ENCODE assay signal across 25 mouse cellular contexts in the genomic region with DNA sequence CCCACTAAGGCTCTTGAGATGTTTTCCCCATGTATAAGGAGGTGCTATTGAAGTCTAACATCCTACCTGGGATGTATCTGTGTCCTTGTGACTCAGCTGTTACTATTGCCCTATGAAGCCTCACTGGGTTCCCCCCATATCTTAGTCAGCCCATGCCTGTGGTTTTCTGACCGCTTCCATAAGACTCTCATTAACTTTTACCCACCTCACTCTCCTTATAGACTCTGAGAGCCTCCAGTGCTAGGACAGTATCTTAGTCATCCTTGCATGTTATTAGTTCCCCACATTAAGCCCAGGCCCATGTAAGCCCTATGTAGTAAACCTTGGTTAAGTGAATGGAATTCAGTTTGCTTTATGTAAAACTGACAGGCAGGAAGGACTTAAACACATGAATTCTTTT.
"Had no signal": no experiment of that assay in that cellular context is flagged by ENCODE, and none has a peak within 500 bp of the region (broad histone marks: within the 10 kb centered on the region; RNA-seq: fewer than 3 reads in every experiment).

No protein-coding gene starts in this region.

- H3K4me3 ChIP-seq: gastrocnemius, adult 2 months; heart, adult 2 months; heart, embryonic 13.5 days; heart, embryonic 15.5 days; hindbrain, embryonic 13.5 days; hindbrain, embryonic 15.5 days; kidney, embryonic 15.5 days; left cerebral cortex, adult 2 months; limb, embryonic 10.5 days; limb, embryonic 12.5 days; liver, embryonic 13.5 days; liver, embryonic 15.5 days had no signal

- DNase-seq: gastrocnemius, adult 2 months; gastrocnemius, postnatal 10 days; gastrocnemius, postnatal 25 days; heart, adult 2 months; heart, postnatal 14 days; heart, postnatal 36 days; kidney, adult 11 months; kidney, adult 2 months; kidney, adult 9 months; kidney, postnatal 14 days; kidney, postnatal 36 days; layer of hippocampus, adult 9-11 months; liver; liver, embryonic 13.5 days had no signal

- H3K27me3 ChIP-seq: heart, embryonic 15.5 days; hindbrain, embryonic 13.5 days; hindbrain, embryonic 15.5 days; kidney, embryonic 15.5 days; limb, embryonic 12.5 days; liver, embryonic 13.5 days; liver, embryonic 15.5 days had no signal

- ATAC-seq: hindbrain, postnatal 0 days; intestine, embryonic 16.5 days had no signal

- H3K36me3 ChIP-seq: heart, embryonic 13.5 days; heart, embryonic 15.5 days; hindbrain, embryonic 13.5 days; hindbrain, embryonic 15.5 days; kidney, embryonic 15.5 days; limb, embryonic 10.5 days; limb, embryonic 12.5 days; liver, embryonic 13.5 days; liver, embryonic 15.5 days had no signal
